Mouse (Mus musculus): ENCODE results near the gene Gm16253. TPM values are rescaled to one million over a fixed set of nuclear protein-coding genes. Genes with fewer than 3 reads are reported as not detected.
"Not testable (repeated sequence)": the region's sequence is repeated elsewhere in the genome, so short reads cannot be mapped to it uniquely, and the experiment has no call there.

The Gm16253 gene
- polyA plus RNA-seq, 1 experiment from 2014 or later = 1.9 TPM

- Histone ChIP-seq H3K9ac (replicated peaks; ENCODE audit: low read depth, low read length) (peak overlapping the region; percentile 88), H3K27me3 (ENCODE audit: control insufficient read depth, insufficient read depth, low read length) (no peaks in the 10 kb centered on the region), H3K36me3 (ENCODE audit: control insufficient read depth, insufficient read depth, low read length) (no peaks in the 10 kb centered on the region; the same call in 1 of the 2 replicates), H3K4me3 (ENCODE audit: low read depth, low read length) (peak overlapping the region; percentile 54), H3K9me3 (ENCODE audit: control insufficient read depth, low read depth, low read length) (no peaks in the 10 kb centered on the region), H3K27ac (ENCODE audit: low read length) (peak overlapping the region; percentile 96), H3K4me1 (ENCODE audit: control insufficient read depth, insufficient read depth, low read length) (peaks cover 25% of the 10 kb centered on the region; the same call in 1 of the 2 replicates), H3K4me2 (replicated peaks; ENCODE audit: low read depth, low read length) (peak overlapping the region; percentile 60)
- no peak for ATAC-seq (ENCODE audit: insufficient number of reproducible peaks, insufficient read depth, low FRiP score, low read depth)
- 29% methylated on average over 10 of the region's 10 CpGs for WGBS
Observed at GRCm38 (mm10) chr3:96601941-96602703, 25.3 kb downstream of the Gm16253 start.

- H3K9me3 ChIP-seq (ENCODE audit: control insufficient read depth, low read depth, low read length) = no peaks in the 10 kb centered on the region
- peak overlapping the region; percentile 54 for H3K4me3 ChIP-seq (ENCODE audit: low read depth, low read length)
- H3K4me2 ChIP-seq (replicated peaks; ENCODE audit: low read depth, low read length) = peak overlapping the region; percentile 60
- no peak for ATAC-seq (ENCODE audit: insufficient number of reproducible peaks, insufficient read depth, low FRiP score, low read depth)
- WGBS = 18% methylated on average over 5 of the region's 5 CpGs
- H3K27me3 ChIP-seq (ENCODE audit: control insufficient read depth, insufficient read depth, low read length) = no peaks in the 10 kb centered on the region
- H3K27ac ChIP-seq (ENCODE audit: low read length) = peak overlapping the region; percentile 96; the same call in 1 of the 2 replicates
- no peaks in the 10 kb centered on the region; the same call in 1 of the 2 replicates for H3K36me3 ChIP-seq (ENCODE audit: control insufficient read depth, insufficient read depth, low read length)
- peak overlapping the region; percentile 88 for H3K9ac ChIP-seq (replicated peaks; ENCODE audit: low read depth, low read length)
- peaks cover 23% of the 10 kb centered on the region; the same call in 1 of the 2 replicates for H3K4me1 ChIP-seq (ENCODE audit: control insufficient read depth, insufficient read depth, low read length)
Observed at GRCm38 (mm10) chr3:96602704-96603084, 25.9 kb downstream of the Gm16253 start.

GRCm38 (mm10) chr3:96603311-96603710 is 26.5 kb downstream of the Gm16253 start:
- ATAC-seq (ENCODE audit: insufficient number of reproducible peaks, insufficient read depth, low FRiP score, low read depth) = no peak
- Histone ChIP-seq H3K27ac (ENCODE audit: low read length) (no peak overlapping the region; the same call in 1 of the 2 replicates), H3K4me1 (ENCODE audit: control insufficient read depth, insufficient read depth, low read length) (peaks cover 23% of the 10 kb centered on the region; the same call in 1 of the 2 replicates), H3K4me3 (ENCODE audit: low read depth, low read length) (peak overlapping the region; percentile 54; the same call in 1 of the 2 replicates), H3K27me3 (ENCODE audit: control insufficient read depth, insufficient read depth, low read length) (no peaks in the 10 kb centered on the region), H3K4me2 (replicated peaks; ENCODE audit: low read depth, low read length) (peak overlapping the region; percentile 60), H3K9me3 (ENCODE audit: control insufficient read depth, low read depth, low read length) (no peaks in the 10 kb centered on the region), H3K9ac (replicated peaks; ENCODE audit: low read depth, low read length) (no peak overlapping the region), H3K36me3 (ENCODE audit: control insufficient read depth, insufficient read depth, low read length) (no peaks in the 10 kb centered on the region; the same call in 1 of the 2 replicates)
- WGBS = 55% methylated on average over 5 of the region's 5 CpGs

GRCm38 (mm10) chr3:96606007-96606406 is 29.2 kb downstream of the Gm16253 start:
- H3K9ac ChIP-seq (replicated peaks; ENCODE audit: low read depth, low read length); H3K4me3 ChIP-seq (ENCODE audit: low read depth, low read length); H3K27me3 ChIP-seq (ENCODE audit: control insufficient read depth, insufficient read depth, low read length); H3K9me3 ChIP-seq (ENCODE audit: control insufficient read depth, low read depth, low read length); H3K4me2 ChIP-seq (replicated peaks; ENCODE audit: low read depth, low read length); H3K36me3 ChIP-seq (ENCODE audit: control insufficient read depth, insufficient read depth, low read length); H3K27ac ChIP-seq (ENCODE audit: low read length); ATAC-seq (ENCODE audit: insufficient number of reproducible peaks, insufficient read depth, low FRiP score, low read depth): not testable (repeated sequence)
- 92% methylated on average over 3 of the region's 4 CpGs for WGBS
- H3K4me1 ChIP-seq (ENCODE audit: control insufficient read depth, insufficient read depth, low read length) = peaks cover 12% of the 10 kb centered on the region; the same call in 1 of the 2 replicates

GRCm38 (mm10) chr3:96606618-96607017 is 29.8 kb downstream of the Gm16253 start:
- Histone ChIP-seq H3K4me1 (ENCODE audit: control insufficient read depth, insufficient read depth, low read length) (peaks cover 12% of the 10 kb centered on the region; the same call in 1 of the 2 replicates), H3K9ac (replicated peaks; ENCODE audit: low read depth, low read length) (no peak overlapping the region), H3K9me3 (ENCODE audit: control insufficient read depth, low read depth, low read length) (no peaks in the 10 kb centered on the region), H3K27me3 (ENCODE audit: control insufficient read depth, insufficient read depth, low read length) (no peaks in the 10 kb centered on the region), H3K27ac (ENCODE audit: low read length) (no peak overlapping the region), H3K4me2 (replicated peaks; ENCODE audit: low read depth, low read length) (no peak overlapping the region), H3K4me3 (ENCODE audit: low read depth, low read length) (no peak overlapping the region), H3K36me3 (ENCODE audit: control insufficient read depth, insufficient read depth, low read length) (no peaks in the 10 kb centered on the region; the same call in none of the 2 replicates)
- no peak for ATAC-seq (ENCODE audit: insufficient number of reproducible peaks, insufficient read depth, low FRiP score, low read depth)
- WGBS = 91% methylated on average over 4 of the region's 4 CpGs

- Histone ChIP-seq H3K9me3 (ENCODE audit: control insufficient read depth, low read depth, low read length) (no peaks in the 10 kb centered on the region), H3K36me3 (ENCODE audit: control insufficient read depth, insufficient read depth, low read length) (peaks cover 34% of the 10 kb centered on the region), H3K27me3 (ENCODE audit: control insufficient read depth, insufficient read depth, low read length) (no peaks in the 10 kb centered on the region), H3K27ac (ENCODE audit: low read length) (no peak overlapping the region), H3K4me2 (replicated peaks; ENCODE audit: low read depth, low read length) (no peak overlapping the region), H3K4me3 (ENCODE audit: low read depth, low read length) (no peak overlapping the region), H3K9ac (replicated peaks; ENCODE audit: low read depth, low read length) (no peak overlapping the region), H3K4me1 (ENCODE audit: control insufficient read depth, insufficient read depth, low read length) (no peaks in the 10 kb centered on the region)
- WGBS = 97% methylated on average over 3 of the region's 3 CpGs
- no peak for ATAC-seq (ENCODE audit: insufficient number of reproducible peaks, insufficient read depth, low FRiP score, low read depth)
Observed at GRCm38 (mm10) chr3:96617941-96618340, 41.2 kb downstream of the Gm16253 start.

- Histone ChIP-seq H3K9ac (replicated peaks; ENCODE audit: low read depth, low read length) (no peak overlapping the region), H3K36me3 (ENCODE audit: control insufficient read depth, insufficient read depth, low read length) (peaks cover 44% of the 10 kb centered on the region), H3K4me1 (ENCODE audit: control insufficient read depth, insufficient read depth, low read length) (no peaks in the 10 kb centered on the region), H3K27ac (ENCODE audit: low read length) (no peak overlapping the region), H3K4me3 (ENCODE audit: low read depth, low read length) (no peak overlapping the region), H3K9me3 (ENCODE audit: control insufficient read depth, low read depth, low read length) (no peaks in the 10 kb centered on the region), H3K27me3 (ENCODE audit: control insufficient read depth, insufficient read depth, low read length) (no peaks in the 10 kb centered on the region), H3K4me2 (replicated peaks; ENCODE audit: low read depth, low read length) (no peak overlapping the region)
- 94% methylated on average over 4 of the region's 4 CpGs for WGBS
- ATAC-seq (ENCODE audit: insufficient number of reproducible peaks, insufficient read depth, low FRiP score, low read depth) = no peak
Observed at GRCm38 (mm10) chr3:96623201-96623600, 46.4 kb downstream of the Gm16253 start.

GRCm38 (mm10) chr3:96629729-96630600 is 53.2 kb downstream of the Gm16253 start, which contains the start of gene Rbm8a:
Gene Rbm8a, plus strand, starts transcription at chr3:96629933.
- ATAC-seq (ENCODE audit: insufficient number of reproducible peaks, insufficient read depth, low FRiP score, low read depth) = peak; percentile 95
- Histone ChIP-seq H3K27ac (ENCODE audit: low read length) (peak within 1 kb of the TSS; percentile 78), H3K9ac (replicated peaks; ENCODE audit: low read depth, low read length) (peak within 1 kb of the TSS; percentile 57), H3K4me1 (ENCODE audit: control insufficient read depth, insufficient read depth, low read length) (peaks cover 6% of the 10 kb centered on the region; the same call in 1 of the 2 replicates), H3K4me2 (replicated peaks; ENCODE audit: low read depth, low read length) (peak within 1 kb of the TSS; percentile 72), H3K9me3 (ENCODE audit: control insufficient read depth, low read depth, low read length) (no peaks in the 10 kb centered on the region), H3K36me3 (ENCODE audit: control insufficient read depth, insufficient read depth, low read length) (peaks cover 25% of the 10 kb centered on the region), H3K27me3 (ENCODE audit: control insufficient read depth, insufficient read depth, low read length) (no peaks in the 10 kb centered on the region), H3K4me3 (ENCODE audit: low read depth, low read length) (peak within 1 kb of the TSS; percentile 78)
- under 1% methylated on average over 48 of the region's 48 CpGs for WGBS
